Mouse (Mus musculus): ENCODE results near the gene Olfr763.
"Not testable (repeated sequence)": the region's sequence is repeated elsewhere in the genome, so short reads cannot be mapped to it uniquely, and the experiment has no call there.

Gene Olfr763

DNA sequence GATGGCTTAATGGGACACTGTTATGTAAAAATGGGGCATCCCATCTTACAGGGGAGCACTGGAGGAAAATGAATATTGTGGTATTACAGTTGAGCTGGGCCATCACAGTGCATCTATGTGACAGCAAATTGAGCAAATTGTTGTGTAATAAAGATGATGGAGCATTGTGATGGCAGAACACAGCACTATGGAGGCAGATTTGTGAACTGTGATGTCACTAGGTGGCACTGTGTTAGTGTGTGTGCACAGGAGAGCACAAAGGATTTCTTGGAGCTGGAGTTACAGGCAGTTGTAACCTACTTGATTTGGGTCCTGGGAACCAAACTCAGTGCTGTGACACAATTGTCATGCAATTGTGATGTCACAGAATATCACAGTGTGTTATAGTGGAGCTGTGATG lies 12.7 kb downstream of the Olfr763 start:
- no peak for TF ChIP-seq GATA4 (IDR thresholded peaks at IDR 0.05; ENCODE audit: insufficient replicate concordance, low read length)

DNA sequence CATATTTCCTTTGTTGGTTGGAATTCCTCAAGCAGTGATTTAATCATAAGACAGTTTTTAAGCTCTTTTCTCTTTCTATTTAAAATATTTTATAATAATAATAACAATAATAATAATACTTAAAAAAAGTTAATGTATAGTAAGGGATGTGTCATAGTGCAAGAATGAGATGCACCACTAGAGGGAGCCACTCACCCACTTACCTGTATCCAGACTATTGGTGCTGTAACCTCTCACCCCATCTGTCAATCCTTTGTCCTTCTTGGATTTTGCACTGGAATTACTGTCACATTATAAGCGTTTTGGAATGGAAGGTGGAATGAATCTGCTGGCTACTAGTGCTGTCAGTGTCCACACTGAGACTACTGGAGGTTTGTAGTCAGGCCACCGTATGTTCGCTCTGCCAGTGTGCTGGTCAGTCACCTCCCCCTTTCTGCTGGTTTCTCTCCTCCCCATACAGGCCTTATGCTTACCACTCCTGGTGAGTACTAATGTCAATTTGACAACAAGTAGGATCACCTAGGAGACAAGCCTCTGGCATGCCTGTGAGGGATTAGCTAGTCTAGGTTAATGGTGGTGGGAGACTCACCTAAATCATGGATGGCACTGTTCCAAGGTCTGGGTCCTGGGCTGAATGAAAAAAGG lies 15.5 kb downstream of the Olfr763 start:
- no peak for TF ChIP-seq GATA4 (IDR thresholded peaks at IDR 0.05; ENCODE audit: insufficient replicate concordance, low read length)

DNA sequence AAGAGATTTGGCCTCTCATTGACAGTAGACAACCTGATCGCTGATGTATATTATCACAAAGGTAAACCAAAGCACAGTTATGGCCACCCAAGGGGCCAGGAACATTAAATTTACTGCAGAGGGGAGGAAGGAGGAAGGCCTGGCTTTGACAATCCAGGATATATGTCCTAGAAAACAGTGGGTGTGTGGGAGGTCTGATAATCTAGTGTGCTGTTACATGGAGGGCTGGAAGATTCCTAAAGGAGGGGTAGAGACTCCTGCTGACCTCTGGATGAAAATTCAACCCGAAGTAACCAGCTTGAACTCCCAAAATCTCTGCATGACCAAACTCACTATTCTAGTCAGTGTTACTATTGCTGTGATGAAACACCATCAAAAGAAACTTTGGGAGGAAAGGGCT lies 17.8 kb downstream of the Olfr763 start:
- no peak for TF ChIP-seq GATA4 (IDR thresholded peaks at IDR 0.05; ENCODE audit: insufficient replicate concordance, low read length)

DNA sequence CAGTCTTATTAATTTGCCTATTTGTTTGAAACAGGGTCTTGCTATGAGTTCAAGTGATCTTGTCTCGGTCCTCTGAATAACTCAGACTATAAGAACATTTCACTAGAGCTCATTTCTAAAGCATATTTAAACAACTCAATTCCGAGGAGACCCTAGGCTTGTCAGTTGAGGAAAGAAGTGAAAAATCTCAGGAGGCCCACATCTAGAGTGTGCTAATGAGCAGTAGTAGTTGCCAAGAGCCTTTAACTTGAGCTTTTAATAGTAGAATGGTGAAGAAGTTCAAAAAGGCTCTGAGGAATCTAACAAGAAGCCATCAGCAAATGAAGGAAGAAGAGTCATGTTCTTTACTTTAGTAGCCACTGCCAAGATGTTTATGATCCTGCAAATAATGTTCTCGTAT lies 29.2 kb downstream of the Olfr763 start, which contains the start of gene Olfr764-ps1:
Gene Olfr764-ps1, minus strand, starts transcription at position 101 of the 400 bp plus-strand sequence.
- no peak for TF ChIP-seq GATA4 (IDR thresholded peaks at IDR 0.05; ENCODE audit: insufficient replicate concordance, low read length)

DNA sequence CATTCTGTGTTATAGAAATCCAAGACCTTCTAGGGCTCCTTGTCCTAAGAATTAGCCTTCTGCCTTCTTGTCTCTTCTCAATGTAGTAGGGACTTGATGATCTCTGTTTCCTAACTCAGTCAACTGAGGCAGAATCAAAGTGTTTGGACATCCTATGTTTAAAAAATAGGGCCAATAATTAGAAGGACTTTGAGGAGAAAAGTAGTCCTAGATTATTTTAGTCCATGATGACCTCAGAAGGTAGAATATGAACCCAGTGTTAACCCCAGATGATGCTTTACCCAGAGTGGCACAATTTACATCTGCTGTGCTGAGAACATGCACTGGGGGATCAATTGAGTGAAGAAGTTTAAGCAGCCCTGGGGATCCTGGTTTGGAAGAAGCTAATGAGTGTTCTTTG lies 39.3 kb downstream of the Olfr763 start, which contains the start of gene Olfr765:
Gene Olfr765, minus strand, starts transcription at position 101 of the 400 bp plus-strand sequence.
- TF ChIP-seq GATA4 (IDR thresholded peaks at IDR 0.05; ENCODE audit: insufficient replicate concordance, low read length): not testable (repeated sequence)
